Mouse (Mus musculus) limb, embryonic 14.5 days (tissue): ENCODE data around the gene Gfod2. TPM values are rescaled to one million over a fixed set of nuclear protein-coding genes. Genes with fewer than 3 reads are reported as not detected.

Source experiments
- ATAC-seq: fragments of 200-750 bp; cut with Nextera tagmentation; 2 replicates; pipeline ENCODE4 v1.8.0; 2017; ENCODE audit warnings: low read depth, moderate number of reproducible peaks, moderate TSS enrichment; ENCODE audit not compliant: low FRiP score
- DNase-seq: peaks from one replicate; pipeline ENCODE4 v3.0.0-alpha.2; 2015; ENCODE audit warnings: low spot score
- H3K27ac ChIP-seq: fragments of 300-500 bp; sonication (generic); replicated peaks from 2 replicates; pipeline ENCODE4 v1.5.1; 2014; ENCODE audit warnings: low read depth, mild to moderate bottlenecking, low read length, moderate library complexity, mixed read lengths
- H3K27me3 ChIP-seq: fragments of 300-500 bp; sonication (generic); 2 replicates; pipeline ENCODE4 v1.6.1; 2014; ENCODE audit warnings: low read length, mixed read lengths; ENCODE audit not compliant: control insufficient read depth, insufficient read depth
- H3K36me3 ChIP-seq: fragments of 300-500 bp; sonication (generic); 2 replicates; pipeline ENCODE4 v1.6.1; 2014; ENCODE audit warnings: mild to moderate bottlenecking, low read length, moderate library complexity, mixed read lengths; ENCODE audit not compliant: control insufficient read depth, insufficient read depth
- H3K4me1 ChIP-seq: fragments of 300-500 bp; sonication (generic); 2 replicates; pipeline ENCODE4 v1.6.1; 2014; ENCODE audit warnings: antibody characterized with exemption, low read length, mixed read lengths; ENCODE audit not compliant: control insufficient read depth, insufficient read depth
- H3K4me2 ChIP-seq: fragments of 300-500 bp; sonication (generic); replicated peaks from 2 replicates; pipeline ENCODE4 v1.6.1; 2014; ENCODE audit warnings: low read depth, mild to moderate bottlenecking, low read length, moderate library complexity; ENCODE audit not compliant: severe bottlenecking
- H3K4me3 ChIP-seq: fragments of 300-500 bp; sonication (generic); replicated peaks from 2 replicates; pipeline ENCODE4 v1.5.1; 2014; ENCODE audit warnings: low read length
- H3K9ac ChIP-seq: fragments of 300-500 bp; sonication (generic); 2 replicates; pipeline ENCODE4 v1.6.1; 2014; ENCODE audit warnings: mild to moderate bottlenecking, low read depth, low read length, moderate library complexity; ENCODE audit not compliant: severe bottlenecking
- H3K9me3 ChIP-seq: fragments of 300-500 bp; sonication (generic); 2 replicates; pipeline ENCODE4 v1.6.1; 2016; ENCODE audit warnings: low read length; ENCODE audit not compliant: control insufficient read depth
- POLR2A ChIP-seq: fragments of 200-500 bp; IDR thresholded peaks from 2 replicates; pipeline ENCODE4 v1.8.0; 2012; ENCODE audit warnings: inconsistent platforms, mild to moderate bottlenecking, moderate library complexity, borderline replicate concordance; ENCODE audit not compliant: insufficient read depth, insufficient read length; ENCODE audit errors: extremely low read depth
- WGBS: fragments of 180-500 bp; shearing (Covaris S2); extraction: QIAGEN DNeasy Blood & Tissue Kit; methylation state at CpG from one replicate; pipeline ENCODE4 v1.1.7; 2014; 5-methylcytosine and 5-hydroxymethylcytosine counted together
- polyA plus RNA-seq, 2 experiments: library from polyadenylated mRNA; depleted of rRNA in 1 of 2; stranded (reverse) in 1 of 2; unstranded in 1 of 2; fragments of >200 nt; fragmentation: Nextera tagmentation in 1 of 2; extraction: Ambion mirVana in 1 of 2; gene quantifications; 2 replicates each; pipeline versions ENCODE4 v1.2.1 to v1.2.3; 2012 to 2014

The Gfod2 gene
- polyA plus RNA-seq, 2 experiments: 11.7 to 13.6 TPM

DNA sequence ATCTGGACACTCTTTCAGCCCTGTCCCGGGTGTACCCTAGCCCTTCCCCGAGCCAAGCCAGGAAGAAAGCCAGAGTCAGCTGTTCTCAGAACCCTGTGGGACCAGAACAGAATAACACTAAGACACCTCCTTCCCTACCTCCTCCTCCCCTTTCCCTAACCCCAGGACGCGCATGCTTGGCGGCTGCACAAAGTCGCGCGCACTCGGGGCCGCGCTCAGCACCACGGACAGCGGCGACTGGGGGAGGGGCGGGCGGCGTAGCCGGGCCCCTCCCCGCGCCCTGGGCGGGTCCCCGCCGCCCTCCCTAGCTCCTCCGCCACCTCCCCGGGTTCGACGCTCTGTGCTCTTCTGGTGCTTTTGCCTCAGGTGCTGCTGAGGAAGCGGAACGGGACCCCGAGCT, 64.8 kb downstream of the Gfod2 start:
- DNase-seq (peak; percentile 45), ATAC-seq (peak; percentile 32; the same call in 1 of the 2 replicates)
- Histone ChIP-seq H3K4me2 (peak overlapping the region; percentile 94), H3K4me3 (peak overlapping the region; percentile 46), H3K27ac (no peak overlapping the region), H3K27me3 (no peaks in the 10 kb centered on the region), H3K9ac (peak overlapping the region; percentile 34; the same call in 1 of the 2 replicates), H3K4me1 (peaks cover 11% of the 10 kb centered on the region), H3K9me3 (no peaks in the 10 kb centered on the region), H3K36me3 (peaks cover 24% of the 10 kb centered on the region)
- TF ChIP-seq POLR2A: no peak
- WGBS: 3% methylated on average over 27 of the region's 30 CpGs

DNA sequence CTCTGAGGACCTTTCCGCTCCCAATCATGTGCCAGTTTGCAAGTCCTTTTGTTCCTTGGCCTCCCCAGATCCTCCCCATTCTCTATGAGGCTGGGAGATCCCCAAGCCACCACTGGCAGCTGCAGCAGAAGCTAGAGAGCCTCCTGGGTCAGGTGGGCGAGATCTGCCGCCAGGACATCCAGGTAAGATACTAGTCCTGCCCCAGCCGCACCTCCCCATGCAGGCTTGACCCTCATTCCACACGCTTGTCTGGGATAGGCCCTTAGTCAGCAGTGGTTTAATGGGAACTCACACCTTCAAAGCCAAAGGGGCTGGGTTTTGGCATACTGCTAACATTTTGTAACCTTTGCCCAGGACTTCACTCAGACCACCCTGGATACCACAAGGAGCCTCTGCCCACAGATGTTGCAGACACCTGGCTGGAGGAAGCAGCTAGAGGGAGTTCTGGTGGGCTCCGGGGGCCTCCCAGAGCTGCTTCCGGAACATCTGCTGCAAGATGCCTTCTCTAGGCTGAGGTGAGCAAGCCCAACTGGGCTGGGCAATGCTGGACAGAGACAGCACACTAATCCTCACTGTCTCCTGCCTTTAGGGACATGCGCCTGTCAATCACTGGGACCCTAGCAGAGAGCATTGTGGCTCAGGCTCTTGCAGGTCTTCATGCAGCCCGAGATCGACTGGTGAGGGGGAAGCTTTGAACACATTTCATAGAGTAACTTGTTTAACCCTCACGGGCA, 65.8 kb downstream of the Gfod2 start:
- 92% methylated on average over 11 of the region's 11 CpGs for WGBS
- Histone ChIP-seq H3K27ac (no peak overlapping the region), H3K9me3 (no peaks in the 10 kb centered on the region), H3K4me2 (no peak overlapping the region), H3K9ac (no peak overlapping the region), H3K27me3 (no peaks in the 10 kb centered on the region), H3K4me1 (peaks cover 11% of the 10 kb centered on the region), H3K36me3 (peaks cover 14% of the 10 kb centered on the region), H3K4me3 (no peak overlapping the region)
- ATAC-seq: no peak
- DNase-seq: no peak
- TF ChIP-seq POLR2A: no peak

DNA sequence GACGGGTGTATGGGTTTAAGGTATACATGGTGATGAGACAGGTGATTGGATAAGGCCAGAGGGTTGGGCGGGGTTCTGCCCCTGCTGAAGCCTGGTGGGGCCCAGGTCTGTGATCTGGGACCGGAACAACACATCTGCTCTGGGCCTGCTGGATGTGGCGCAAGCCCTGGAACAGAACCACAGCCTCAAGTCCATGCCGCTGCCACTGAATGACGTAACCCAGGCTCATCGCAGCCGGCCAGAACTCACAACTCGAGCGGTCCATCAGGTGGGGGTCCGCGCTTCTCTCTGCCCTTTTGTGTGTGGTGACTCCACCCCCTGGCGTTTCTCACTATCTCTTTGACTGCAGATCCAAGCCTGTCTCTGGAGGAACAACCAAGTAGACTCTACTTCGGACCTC, 67.5 kb downstream of the Gfod2 start:
- H3K4me3 ChIP-seq: no peak overlapping the region
- peaks cover 11% of the 10 kb centered on the region for H3K4me1 ChIP-seq
- H3K27ac ChIP-seq: no peak overlapping the region
- ATAC-seq (no peak), DNase-seq (no peak)
- H3K9me3 ChIP-seq: no peaks in the 10 kb centered on the region
- no peaks in the 10 kb centered on the region for H3K36me3 ChIP-seq
- no peak overlapping the region for H3K4me2 ChIP-seq
- WGBS: 71% methylated on average over 14 of the region's 14 CpGs
- H3K9ac ChIP-seq: no peak overlapping the region
- no peak for TF ChIP-seq POLR2A
- no peaks in the 10 kb centered on the region for H3K27me3 ChIP-seq

DNA sequence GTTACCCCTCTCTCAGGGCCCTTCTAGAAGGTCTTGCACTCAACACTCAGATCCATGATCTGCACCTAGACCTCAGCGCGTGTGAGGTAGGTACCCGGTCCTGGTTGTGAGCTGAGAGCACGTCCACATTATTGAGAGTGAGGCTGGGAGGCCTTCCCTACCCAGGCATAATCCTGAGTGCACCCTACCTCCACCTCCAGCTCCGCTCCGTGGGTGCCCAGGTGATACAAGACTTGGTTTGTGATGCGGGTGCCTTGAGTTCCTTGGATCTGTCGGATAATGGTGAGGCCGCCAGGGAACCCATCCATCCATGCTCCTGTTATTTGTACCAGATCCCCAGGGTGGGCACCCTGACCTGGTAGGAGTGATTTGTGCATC, 68.5 kb downstream of the Gfod2 start:
- H3K4me3 ChIP-seq: no peak overlapping the region
- no peak overlapping the region for H3K27ac ChIP-seq
- WGBS: 85% methylated on average over 9 of the region's 9 CpGs
- H3K4me2 ChIP-seq: no peak overlapping the region
- peaks cover 16% of the 10 kb centered on the region for H3K4me1 ChIP-seq
- H3K27me3 ChIP-seq: no peaks in the 10 kb centered on the region
- no peak overlapping the region for H3K9ac ChIP-seq
- H3K36me3 ChIP-seq: no peaks in the 10 kb centered on the region
- DNase-seq: no peak
- TF ChIP-seq POLR2A: no peak
- no peak for ATAC-seq
- no peaks in the 10 kb centered on the region for H3K9me3 ChIP-seq

DNA sequence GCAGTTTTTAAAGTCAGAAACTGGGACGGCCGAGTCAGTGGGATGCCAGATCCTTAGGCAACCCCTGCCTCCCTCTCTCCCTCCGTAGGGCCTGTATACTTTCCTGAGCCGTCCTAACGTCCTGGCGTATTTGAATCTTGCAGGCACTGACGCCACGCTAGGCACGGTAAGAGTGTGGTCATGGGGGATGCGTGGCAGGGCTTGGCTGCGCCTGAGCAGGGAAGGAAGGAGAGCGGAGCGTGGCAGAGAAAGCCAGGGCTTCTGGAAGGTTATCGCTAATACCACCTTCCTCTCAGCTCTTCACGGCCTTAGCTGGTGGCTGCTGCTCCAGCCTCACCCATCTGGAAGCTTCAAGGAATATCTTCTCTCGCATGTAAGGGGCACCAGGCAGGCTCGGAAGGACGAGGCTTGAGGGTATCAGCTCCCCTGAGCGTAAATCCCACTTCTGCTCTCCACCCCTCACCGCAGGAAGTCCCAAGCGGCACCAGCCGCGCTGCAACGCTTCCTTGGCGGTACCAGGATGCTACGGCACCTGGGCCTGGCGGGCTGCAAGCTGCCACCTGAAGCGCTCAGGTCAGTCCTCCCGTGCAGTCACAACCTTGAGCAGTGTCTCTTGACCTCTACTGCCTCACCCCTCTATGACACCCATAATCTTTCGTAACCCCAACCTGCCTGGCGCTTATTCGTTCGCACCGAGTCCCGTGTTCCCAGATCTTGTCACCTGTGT, 69.0 kb downstream of the Gfod2 start:
- H3K36me3 ChIP-seq: peaks cover under 1% of the 10 kb centered on the region
- DNase-seq (no peak), ATAC-seq (no peak)
- H3K4me3 ChIP-seq: no peak overlapping the region
- no peak overlapping the region for H3K27ac ChIP-seq
- no peak overlapping the region for H3K9ac ChIP-seq
- H3K27me3 ChIP-seq: no peaks in the 10 kb centered on the region
- no peaks in the 10 kb centered on the region for H3K9me3 ChIP-seq
- no peak for TF ChIP-seq POLR2A
- WGBS: 62% methylated on average over 35 of the region's 35 CpGs
- H3K4me1 ChIP-seq: peaks cover 13% of the 10 kb centered on the region
- no peak overlapping the region for H3K4me2 ChIP-seq
